Mouse (Mus musculus) CH12.LX (cell line): ENCODE results near the gene Chst2. TPM values are rescaled to one million over a fixed set of nuclear protein-coding genes. Genes with fewer than 3 reads are reported as not detected.

ENCODE experiments used
- DNase-seq: peaks from one replicate; pipeline ENCODE4 v3.0.0-alpha.2; 2013; ENCODE audit errors: extremely low read depth
- H3K27ac ChIP-seq: 2 replicates; pipeline ENCODE4 v1.5.1; 2012; ENCODE audit warnings: low read depth, mild to moderate bottlenecking, control low read depth, moderate library complexity; ENCODE audit not compliant: insufficient read depth
- H3K27me3 ChIP-seq: replicated peaks from 2 replicates; pipeline ENCODE3; 2012; ENCODE audit warnings: inconsistent platforms
- H3K36me3 ChIP-seq, 2 experiments: replicated peaks in 1 of 2; 2 replicates each; pipeline versions ENCODE3 to v1.6.1; 2012; ENCODE audit warnings: inconsistent platforms in 1 of 2, low read length in 1 of 2, mild to moderate bottlenecking in 1 of 2, mixed read lengths in 1 of 2, moderate library complexity in 1 of 2; ENCODE audit not compliant: control insufficient read depth in 1 of 2, insufficient read depth in 1 of 2
- H3K4me1 ChIP-seq, 2 experiments: 2 replicates each; pipeline ENCODE4 v1.6.1; 2012; ENCODE audit warnings: inconsistent platforms in 1 of 2, moderate library complexity in 1 of 2; ENCODE audit not compliant: insufficient read depth in 2 of 2, control insufficient read depth in 1 of 2
- H3K4me2 ChIP-seq: 2 replicates; pipeline ENCODE4 v1.6.1; 2012; ENCODE audit warnings: low read depth, mild to moderate bottlenecking, control low read depth; ENCODE audit not compliant: poor library complexity, insufficient read depth, severe bottlenecking
- H3K4me3 ChIP-seq, 3 experiments: fragments of 150-350 bp in 1 of 3; sonication (generic) in 1 of 3; replicated peaks in 1 of 3; 2 replicates each; pipeline versions ENCODE3 to v1.5.1; 2011 to 2012; ENCODE audit warnings: low read depth in 2 of 3, low read length in 2 of 3, mild to moderate bottlenecking in 2 of 3, moderate library complexity in 2 of 3, control low read depth in 1 of 3, improper control_type of control experiment in 1 of 3, inconsistent platforms in 1 of 3, mixed read lengths in 1 of 3; ENCODE audit not compliant: poor library complexity in 1 of 3
- H3K79me2 ChIP-seq: replicated peaks from 2 replicates; pipeline ENCODE4 v1.6.1; 2012; ENCODE audit warnings: mild to moderate bottlenecking, moderate library complexity; ENCODE audit not compliant: control insufficient read depth, poor library complexity, insufficient read depth, severe bottlenecking; ENCODE audit errors: extremely low read depth
- H3K9ac ChIP-seq: 2 replicates; pipeline ENCODE4 v1.6.1; 2012; ENCODE audit warnings: low read depth, mild to moderate bottlenecking, control low read depth, moderate library complexity; ENCODE audit not compliant: insufficient read depth
- H3K9me3 ChIP-seq: replicated peaks from 2 replicates; pipeline ENCODE3; 2012; ENCODE audit warnings: low read length, inconsistent platforms, mixed read lengths
- BHLHE40 ChIP-seq: IDR thresholded peaks from 2 replicates; pipeline ENCODE4 v1.6.1; 2011; ENCODE audit warnings: mild to moderate bottlenecking, low read depth, low read length, improper control_type of control experiment
- CHD1 ChIP-seq: IDR thresholded peaks from 2 replicates; pipeline ENCODE4 v1.6.1; 2012; ENCODE audit warnings: low read depth, low read length, improper control_type of control experiment, inconsistent platforms
- CHD2 ChIP-seq: IDR thresholded peaks from 2 replicates; pipeline ENCODE4 v1.6.1; 2011; ENCODE audit warnings: low read length, improper control_type of control experiment
- EP300 ChIP-seq: IDR thresholded peaks from 2 replicates; pipeline ENCODE4 v1.6.1; 2011; ENCODE audit warnings: low read length, improper control_type of control experiment
- GABPA ChIP-seq: IDR thresholded peaks from 2 replicates; pipeline ENCODE4 v1.6.1; 2012; ENCODE audit warnings: low read depth, low read length, improper control_type of control experiment, inconsistent platforms; ENCODE audit not compliant: insufficient replicate concordance
- HCFC1 ChIP-seq: IDR thresholded peaks from 2 replicates; pipeline ENCODE4 v1.6.1; 2012; ENCODE audit warnings: low read depth, mild to moderate bottlenecking, inconsistent platforms, low read length, improper control_type of control experiment
- IRF4 ChIP-seq: IDR thresholded peaks from 2 replicates; pipeline ENCODE4 v1.6.1; 2014; ENCODE audit warnings: low read depth, mild to moderate bottlenecking, inconsistent platforms, low read length, improper control_type of control experiment
- JUND ChIP-seq: conservative IDR thresholded peaks from 2 replicates; pipeline ENCODE4 v1.6.1; 2011; ENCODE audit warnings: low read depth, low read length, improper control_type of control experiment
- KAT2A ChIP-seq: IDR thresholded peaks from 2 replicates; pipeline ENCODE4 v1.6.1; 2012; ENCODE audit warnings: low read length, improper control_type of control experiment, inconsistent platforms; ENCODE audit not compliant: insufficient replicate concordance
- MAZ ChIP-seq: IDR thresholded peaks from 2 replicates; pipeline ENCODE4 v1.6.1; 2012; ENCODE audit warnings: low read depth, mild to moderate bottlenecking, inconsistent platforms, low read length, improper control_type of control experiment, moderate library complexity
- MEF2A ChIP-seq: IDR thresholded peaks from 2 replicates; pipeline ENCODE4 v1.6.1; 2014; ENCODE audit warnings: low read depth, mild to moderate bottlenecking, inconsistent platforms, low read length, improper control_type of control experiment, borderline replicate concordance
- MXI1 ChIP-seq: IDR thresholded peaks from 2 replicates; pipeline ENCODE4 v1.6.1; 2011; ENCODE audit warnings: mild to moderate bottlenecking, low read depth, low read length, improper control_type of control experiment
- MYC ChIP-seq: IDR thresholded peaks from 2 replicates; pipeline ENCODE4 v1.6.1; 2011; ENCODE audit warnings: low read depth, mild to moderate bottlenecking, improper control_type of control experiment, low read length
- NELFE ChIP-seq: IDR thresholded peaks from 2 replicates; pipeline ENCODE4 v1.6.1; 2011; ENCODE audit warnings: low read depth, low read length, improper control_type of control experiment
- NRF1 ChIP-seq: IDR thresholded peaks from 2 replicates; pipeline ENCODE4 v1.6.1; 2014; ENCODE audit warnings: low read depth, mild to moderate bottlenecking, inconsistent platforms, low read length, improper control_type of control experiment, moderate library complexity
- POLR2A ChIP-seq: IDR thresholded peaks from 2 replicates; pipeline ENCODE4 v1.6.1; 2011; ENCODE audit warnings: low read depth, mild to moderate bottlenecking, improper control_type of control experiment, low read length
- RAD21 ChIP-seq: IDR thresholded peaks from 2 replicates; pipeline ENCODE4 v1.6.1; 2011; ENCODE audit warnings: low read depth, mild to moderate bottlenecking, low read length, improper control_type of control experiment, moderate library complexity
- SIN3A ChIP-seq: IDR thresholded peaks from 2 replicates; pipeline ENCODE4 v1.6.1; 2012; ENCODE audit warnings: low read length, improper control_type of control experiment, inconsistent platforms
- SMC3 ChIP-seq: IDR thresholded peaks from 2 replicates; pipeline ENCODE4 v1.6.1; 2011; ENCODE audit warnings: low read depth, low read length, improper control_type of control experiment
- TCF12 ChIP-seq: IDR thresholded peaks from 2 replicates; pipeline ENCODE4 v1.6.1; 2014; ENCODE audit warnings: low read depth, mild to moderate bottlenecking, inconsistent platforms, low read length, improper control_type of control experiment
- UBTF ChIP-seq: IDR thresholded peaks from 2 replicates; pipeline ENCODE4 v1.6.1; 2012; ENCODE audit warnings: low read depth, mild to moderate bottlenecking, inconsistent platforms, low read length, improper control_type of control experiment, moderate library complexity
- USF2 ChIP-seq: conservative IDR thresholded peaks from 2 replicates; pipeline ENCODE4 v1.6.1; 2011; ENCODE audit warnings: low read depth, low read length, improper control_type of control experiment
- ZC3H11A ChIP-seq: IDR thresholded peaks from 2 replicates; pipeline ENCODE4 v1.6.1; 2012; ENCODE audit warnings: low read depth, mild to moderate bottlenecking, inconsistent platforms, low read length, improper control_type of control experiment
- ZKSCAN1 ChIP-seq: IDR thresholded peaks from 2 replicates; pipeline ENCODE4 v1.6.1; 2012; ENCODE audit warnings: low read depth, inconsistent platforms, low read length, improper control_type of control experiment, borderline replicate concordance
- ZNF384 ChIP-seq: IDR thresholded peaks from 2 replicates; pipeline ENCODE4 v1.6.1; 2012; ENCODE audit warnings: low read depth, low read length, improper control_type of control experiment, inconsistent platforms
- dilution Hi-C: fragments of 300-500 bp; cut with MboI; formaldehyde crosslinking; loops from 2 replicates; pipeline ENCODE4 v1.14.3; 2020; ENCODE audit warnings: low sequenced_read_pairs; ENCODE audit not compliant: extremely low pct_unique_long_range_greater_than_20kb, extremely low pct_ligation_motif_present
- in situ Hi-C: fragments of 300-500 bp; cut with MboI; formaldehyde crosslinking; loops from 3 replicates; pipeline ENCODE4 v1.14.3; 2019; ENCODE audit warnings: low sequenced_read_pairs, low pct_ligation_motif_present, low pct_unique_long_range_greater_than_20kb, mixed read lengths
- polyA plus RNA-seq: library from polyadenylated mRNA; unstranded; fragments of >175 nt; gene quantifications from 2 replicates; pipeline ENCODE4 v1.2.1, GENCODE M21; 2012; ENCODE audit warnings: low read depth; ENCODE audit not compliant: insufficient read length
- total RNA-seq, 2 experiments: library from RNA; depleted of rRNA; stranded (reverse); fragments of 300-350 nt in 1 of 2; fragments of >200 nt in 1 of 2; gene quantifications; 2 replicates each; pipeline ENCODE4 v1.2.3; 2012 to 2014

Chst2 gene
- total and polyA plus RNA-seq, 3 experiments: not detected

DNA sequence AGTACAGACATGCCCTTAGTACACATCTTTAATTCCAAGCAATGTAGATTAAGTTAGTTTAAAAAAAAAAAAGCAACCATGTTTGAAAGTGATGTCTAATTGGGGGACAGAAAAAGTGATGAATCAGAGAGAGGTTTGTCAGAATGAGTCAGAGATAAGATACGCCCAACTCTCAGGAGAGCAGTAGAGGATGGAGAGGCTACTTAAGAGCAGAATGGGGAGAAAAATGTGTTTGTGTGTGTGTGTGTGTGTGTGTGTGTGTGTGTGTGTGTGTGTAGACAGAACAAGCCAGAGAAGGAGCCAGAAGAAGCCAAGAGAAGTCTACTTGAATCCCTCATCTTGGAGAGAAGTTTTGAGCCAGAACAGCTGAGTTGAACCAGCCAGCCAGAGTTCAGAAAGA, 32.8 kb downstream of the Chst2 start:
- dilution Hi-C loops: no loop called here

DNA sequence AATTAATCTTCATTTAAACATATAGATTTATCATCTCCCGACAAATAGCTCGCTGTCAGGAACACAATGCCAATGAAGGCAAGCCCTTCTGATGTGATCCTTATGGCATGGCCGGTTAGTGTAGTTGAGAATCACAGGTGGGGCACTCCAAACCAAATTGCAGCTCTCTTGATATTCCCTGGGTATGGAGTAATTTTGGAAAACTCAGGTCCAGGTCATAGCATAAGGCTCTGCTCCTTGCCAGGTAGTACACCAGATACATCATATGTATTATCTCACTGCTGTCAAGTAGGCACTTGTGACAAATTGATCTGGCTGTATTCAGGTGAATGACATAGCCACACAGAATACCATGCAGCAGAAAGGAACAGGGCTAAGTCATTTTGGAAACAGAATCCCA, 40.6 kb downstream of the Chst2 start:
- no peak overlapping the region for H3K9ac ChIP-seq
- H3K36me3 ChIP-seq: no peaks in the 10 kb centered on the region
- no peak for DNase-seq
- dilution Hi-C loops (no loop called here), in situ Hi-C loops (no loop called here)
- no peak overlapping the region for H3K4me3 ChIP-seq
- no peaks in the 10 kb centered on the region for H3K27me3 ChIP-seq
- no peaks in the 10 kb centered on the region for H3K79me2 ChIP-seq
- no peak overlapping the region for H3K27ac ChIP-seq
- H3K4me2 ChIP-seq: no peak overlapping the region
- TF ChIP-seq JUND: no peak
- TF ChIP-seq MEF2A: no peak
- no peak for TF ChIP-seq SMC3
- TF ChIP-seq KAT2A: no peak
- no peak for TF ChIP-seq IRF4
- TF ChIP-seq MAZ: no peak
- no peak for TF ChIP-seq CHD1
- TF ChIP-seq GABPA: no peak
- no peak for TF ChIP-seq MXI1
- TF ChIP-seq NRF1: no peak
- TF ChIP-seq TCF12: no peak
- TF ChIP-seq POLR2A: no peak
- no peak for TF ChIP-seq CHD2
- no peak for TF ChIP-seq ZKSCAN1
- no peak for TF ChIP-seq USF2
- TF ChIP-seq ZC3H11A: no peak
- no peak for TF ChIP-seq NELFE
- no peak for TF ChIP-seq SIN3A
- no peak for TF ChIP-seq MYC
- no peak for TF ChIP-seq UBTF
- no peaks in the 10 kb centered on the region for H3K9me3 ChIP-seq
- H3K4me1 ChIP-seq: peaks cover 0 to 12% of the 10 kb centered on the region in 2 experiments; a peak in 1 of 4 replicates

More for the DNA sequence above, 32.8 kb downstream of the Chst2 start:
- TF ChIP-seq ZC3H11A (no peak), EP300 (no peak), HCFC1 (no peak), RAD21 (no peak), BHLHE40 (no peak), ZNF384 (no peak), USF2 (no peak), POLR2A (no peak)
- DNase-seq: no peak
- Histone ChIP-seq H3K4me2 (no peak overlapping the region), H3K4me3 (no peak overlapping the region), H3K9me3 (no peaks in the 10 kb centered on the region), H3K79me2 (no peaks in the 10 kb centered on the region), H3K36me3 (no peaks in the 10 kb centered on the region), H3K27ac (no peak overlapping the region), H3K4me1 (no peaks in the 10 kb centered on the region), H3K27me3 (no peaks in the 10 kb centered on the region), H3K9ac (no peak overlapping the region)
- in situ Hi-C loops: no loop called here
